Mouse (Mus musculus): ENCODE measurements around the gene Pgm1.

DNA sequence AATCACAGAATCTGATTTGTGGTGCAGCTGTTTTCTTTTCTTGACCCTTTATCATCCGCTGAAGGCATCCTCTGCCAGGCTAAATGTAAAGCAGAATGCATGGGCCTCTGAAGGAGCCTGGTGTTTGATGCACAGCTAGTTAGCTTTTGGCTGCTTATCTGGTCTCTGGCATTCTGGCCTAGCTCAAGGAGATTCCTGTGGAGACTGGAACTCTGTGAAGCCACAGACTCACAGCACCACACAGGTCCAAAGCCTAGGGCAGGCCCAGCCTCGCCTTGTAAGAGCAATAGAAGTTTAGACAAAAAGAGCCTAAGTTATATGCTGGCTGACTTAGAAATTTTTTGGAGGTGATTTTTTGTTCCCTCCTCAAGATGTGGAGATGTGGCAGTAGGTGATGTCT lies 52.0 kb downstream of the Pgm1 start:
- TF ChIP-seq CHD2 (IDR thresholded peaks at IDR 0.05; ENCODE audit: low read depth, low read length) (no peak), ZC3H11A (IDR thresholded peaks at IDR 0.05; ENCODE audit: borderline replicate concordance, low read depth, low read length) (no peak), MAFK (IDR thresholded peaks at IDR 0.05; ENCODE audit: insufficient read depth, low read depth, low read length) (no peak), HCFC1 (IDR thresholded peaks at IDR 0.05; ENCODE audit: borderline replicate concordance, insufficient read depth, low read length) (no peak), ZNF384 (IDR thresholded peaks at IDR 0.05; ENCODE audit: low read depth, low read length) (no peak)
